Mouse (Mus musculus) forebrain, embryonic 10.5 days (tissue): ENCODE measurements around the gene Ndufa11. TPM values are rescaled to one million over a fixed set of nuclear protein-coding genes. Genes with fewer than 3 reads are reported as not detected.

Experiments used
- DNase-seq: peaks from one replicate; pipeline ENCODE4 v3.0.0-alpha.2; 2017; ENCODE audit warnings: low spot score; ENCODE audit errors: extremely low spot score
- H3K27ac ChIP-seq: fragments of 300-500 bp; sonication (generic); 2 replicates; pipeline ENCODE4 v1.5.1; 2016; ENCODE audit warnings: mild to moderate bottlenecking
- H3K27me3 ChIP-seq: fragments of 300-500 bp; sonication (generic); 2 replicates; pipeline ENCODE4 v1.6.1; 2016; ENCODE audit warnings: mild to moderate bottlenecking; ENCODE audit not compliant: poor library complexity, severe bottlenecking
- H3K36me3 ChIP-seq: fragments of 300-500 bp; sonication (generic); replicated peaks from 2 replicates; pipeline ENCODE4 v1.6.1; 2016; ENCODE audit warnings: mild to moderate bottlenecking, moderate library complexity
- H3K4me1 ChIP-seq: fragments of 300-500 bp; sonication (generic); 2 replicates; pipeline ENCODE4 v1.6.1; 2016
- H3K4me3 ChIP-seq: fragments of 300-500 bp; sonication (generic); 2 replicates; pipeline ENCODE4 v1.5.1; 2016; ENCODE audit warnings: mild to moderate bottlenecking, moderate library complexity
- H3K9me3 ChIP-seq: fragments of 300-500 bp; sonication (generic); 2 replicates; pipeline ENCODE4 v1.6.1; 2016; ENCODE audit warnings: mild to moderate bottlenecking, moderate library complexity
- WGBS: fragments of 180-500 bp; shearing (Covaris S2); methylation state at CpG from one replicate; pipeline ENCODE4 v1.1.7; 2016; 5-methylcytosine and 5-hydroxymethylcytosine counted together
- polyA plus RNA-seq: library from polyadenylated mRNA; unstranded; fragments of >200 nt; fragmentation: Nextera tagmentation; extraction: Ambion mirVana; gene quantifications from 2 replicates; pipeline ENCODE4 v1.2.1, GENCODE M21; 2016

The Ndufa11 gene
- polyA plus RNA-seq, 1 experiment from 2014 or later, result 374 TPM

- peaks cover 29% of the 10 kb centered on the region for H3K36me3 ChIP-seq
- no peaks in the 10 kb centered on the region for H3K9me3 ChIP-seq
- no peaks in the 10 kb centered on the region for H3K27me3 ChIP-seq
- 13% methylated on average over 7 of the region's 7 CpGs for WGBS
- peak overlapping the region; percentile 5; the same call in 1 of the 2 replicates for H3K27ac ChIP-seq
- H3K4me3 ChIP-seq, result peak overlapping the region; percentile 11
- DNase-seq, result no peak
- H3K4me1 ChIP-seq, result peaks cover 48% of the 10 kb centered on the region
These were observed 9.6 kb downstream of the Ndufa11 start for GRCm38 (mm10) chr17:56727029-56727649.

DNA sequence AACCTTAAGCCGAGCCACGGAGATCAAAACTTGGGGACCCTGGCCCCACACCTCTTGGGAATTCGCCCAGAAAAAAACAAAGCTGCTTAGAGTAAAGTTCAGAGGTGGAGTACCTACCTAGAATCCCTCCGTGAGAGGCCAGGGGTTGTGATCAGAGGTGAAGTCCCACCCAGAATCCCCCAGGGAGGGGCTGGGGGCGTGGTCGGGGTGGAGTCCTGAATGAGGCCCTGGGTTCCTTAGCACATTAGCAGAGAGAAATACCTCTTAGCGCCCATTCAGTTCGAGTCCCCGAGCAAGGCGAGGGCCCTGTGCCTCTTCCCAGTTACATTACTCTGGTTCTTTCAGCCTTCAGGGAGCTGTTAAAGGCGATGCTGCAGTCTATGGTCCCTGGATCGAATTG lies 10.1 kb downstream of the Ndufa11 start:
- Histone ChIP-seq H3K4me1 (peaks cover 48% of the 10 kb centered on the region), H3K9me3 (no peaks in the 10 kb centered on the region), H3K4me3 (peak overlapping the region; percentile 11; the same call in 1 of the 2 replicates), H3K27ac (no peak overlapping the region), H3K36me3 (peaks cover 23% of the 10 kb centered on the region), H3K27me3 (no peaks in the 10 kb centered on the region)
- WGBS, result 13% methylated on average over 12 of the region's 12 CpGs
- no peak for DNase-seq

DNA sequence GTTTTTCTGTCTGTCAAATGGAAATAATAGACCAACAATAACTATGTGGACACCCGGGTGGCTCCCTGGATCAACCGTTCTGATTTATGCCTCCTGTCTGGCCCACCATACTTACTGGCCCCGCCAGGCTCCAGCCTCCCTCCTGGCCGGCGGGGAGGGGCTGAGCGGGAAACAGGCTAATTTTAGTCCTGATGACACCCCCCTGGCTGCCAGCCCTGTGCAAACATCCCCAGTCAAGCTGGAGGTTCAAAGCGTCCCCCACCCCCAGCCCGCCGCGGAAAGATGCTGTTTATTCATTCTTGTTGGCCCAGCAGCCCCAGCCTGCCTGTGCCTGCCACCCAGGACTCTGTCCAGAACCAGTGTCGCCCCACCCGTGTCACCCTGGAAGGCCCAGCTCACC lies 10.6 kb downstream of the Ndufa11 start:
- peaks cover 19% of the 10 kb centered on the region for H3K36me3 ChIP-seq
- H3K4me3 ChIP-seq, result no peak overlapping the region
- H3K27me3 ChIP-seq, result no peaks in the 10 kb centered on the region
- no peak for DNase-seq
- H3K9me3 ChIP-seq, result no peaks in the 10 kb centered on the region
- H3K27ac ChIP-seq, result peak overlapping the region; percentile 52; the same call in 1 of the 2 replicates
- peaks cover 48% of the 10 kb centered on the region for H3K4me1 ChIP-seq
- WGBS, result 47% methylated on average over 12 of the region's 12 CpGs

GRCm38 (mm10) chr17:56729151-56729550 lies 11.6 kb downstream of the Ndufa11 start:
- WGBS, result 73% methylated on average over 6 of the region's 6 CpGs
- no peak overlapping the region for H3K4me3 ChIP-seq

GRCm38 (mm10) chr17:56729656-56730055 lies 12.1 kb downstream of the Ndufa11 start:
- DNase-seq, result no peak
- no peaks in the 10 kb centered on the region for H3K9me3 ChIP-seq
- H3K4me1 ChIP-seq, result peaks cover 48% of the 10 kb centered on the region
- H3K36me3 ChIP-seq, result peaks cover 3% of the 10 kb centered on the region; the same call in 1 of the 2 replicates
- no peak overlapping the region for H3K4me3 ChIP-seq
- H3K27ac ChIP-seq, result peak overlapping the region; percentile 72
- 46% methylated on average over 2 of the region's 2 CpGs for WGBS
- H3K27me3 ChIP-seq, result no peaks in the 10 kb centered on the region

More at GRCm38 (mm10) chr17:56729151-56729550, 11.6 kb downstream of the Ndufa11 start:
- Histone ChIP-seq H3K27ac (0 out of 2 replicates have a peak overlapping the region, but pooled peaks have one; percentile 44), H3K27me3 (no peaks in the 10 kb centered on the region), H3K9me3 (no peaks in the 10 kb centered on the region), H3K4me1 (peaks cover 48% of the 10 kb centered on the region), H3K36me3 (peaks cover 8% of the 10 kb centered on the region)
- no peak for DNase-seq

DNA sequence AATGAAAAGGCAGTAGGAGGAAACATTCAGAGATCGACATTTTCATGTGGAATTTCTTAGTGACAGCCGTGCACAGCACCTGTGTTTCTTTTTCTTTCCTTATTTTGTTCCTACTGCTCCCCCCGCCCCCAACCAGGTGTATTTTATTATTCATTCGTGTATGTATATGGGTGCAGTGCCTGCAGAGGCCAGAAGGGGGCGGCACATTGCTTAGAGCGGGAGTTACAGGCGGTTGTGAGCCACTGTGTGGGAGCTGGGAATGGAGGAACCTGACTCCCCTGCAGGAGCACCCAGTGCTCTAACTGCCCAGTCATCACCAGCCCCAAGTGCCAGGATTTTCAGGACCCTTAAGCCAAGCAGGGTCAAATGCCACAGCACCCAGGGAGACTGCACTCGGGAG lies 19.0 kb downstream of the Ndufa11 start:
- no peaks in the 10 kb centered on the region for H3K4me1 ChIP-seq
- H3K36me3 ChIP-seq, result no peaks in the 10 kb centered on the region
- 47% methylated on average over 8 of the region's 8 CpGs for WGBS
- no peak overlapping the region for H3K27ac ChIP-seq
- no peak for DNase-seq
- no peak overlapping the region for H3K4me3 ChIP-seq
- H3K27me3 ChIP-seq, result no peaks in the 10 kb centered on the region
- no peaks in the 10 kb centered on the region for H3K9me3 ChIP-seq

GRCm38 (mm10) chr17:56738221-56738620 lies 20.7 kb downstream of the Ndufa11 start:
- Histone ChIP-seq H3K27ac (no peak overlapping the region), H3K36me3 (no peaks in the 10 kb centered on the region), H3K9me3 (no peaks in the 10 kb centered on the region), H3K27me3 (no peaks in the 10 kb centered on the region), H3K4me1 (no peaks in the 10 kb centered on the region), H3K4me3 (no peak overlapping the region)
- WGBS, result 86% methylated on average over 10 of the region's 10 CpGs
- no peak for DNase-seq

- whole genome bisulfite sequencing, result 81% methylated on average over 17 of the region's 17 CpGs
- no peaks in the 10 kb centered on the region for H3K36me3 ChIP-seq
- H3K9me3 ChIP-seq, result no peaks in the 10 kb centered on the region
- DNase-seq, result no peak
- no peak overlapping the region for H3K27ac ChIP-seq
- H3K27me3 ChIP-seq, result no peaks in the 10 kb centered on the region
- H3K4me1 ChIP-seq, result no peaks in the 10 kb centered on the region
- no peak overlapping the region for H3K4me3 ChIP-seq
These were observed 22.7 kb downstream of the Ndufa11 start for GRCm38 (mm10) chr17:56740118-56740787.

DNA sequence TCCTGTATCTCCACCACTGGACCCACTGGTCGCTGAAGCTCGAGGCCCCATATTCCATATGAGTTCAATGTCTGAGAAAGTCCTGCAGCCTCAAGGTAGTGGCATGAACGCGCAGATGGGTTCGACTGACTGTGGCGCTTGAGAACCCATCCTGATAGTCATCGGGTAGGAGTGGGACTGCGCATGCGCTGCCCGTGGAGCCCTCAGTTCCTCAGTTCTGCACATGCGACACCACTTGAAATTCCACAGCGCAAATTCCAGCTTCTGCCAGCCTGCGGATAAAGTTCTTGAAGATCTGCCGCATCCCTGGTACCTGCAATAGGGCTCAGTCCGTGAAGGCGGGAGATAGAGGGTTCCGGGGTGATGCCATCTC lies 23.2 kb downstream of the Ndufa11 start:
- H3K27ac ChIP-seq, result no peak overlapping the region
- no peaks in the 10 kb centered on the region for H3K27me3 ChIP-seq
- no peak overlapping the region for H3K4me3 ChIP-seq
- no peaks in the 10 kb centered on the region for H3K9me3 ChIP-seq
- 82% methylated on average over 17 of the region's 17 CpGs for WGBS
- no peaks in the 10 kb centered on the region for H3K36me3 ChIP-seq
- no peaks in the 10 kb centered on the region for H3K4me1 ChIP-seq
- no peak for DNase-seq

- WGBS, result 69% methylated on average over 5 of the region's 5 CpGs
These were observed 26.6 kb downstream of the Ndufa11 start for GRCm38 (mm10) chr17:56744173-56744572.

GRCm38 (mm10) chr17:56751404-56752072 lies 34.0 kb downstream of the Ndufa11 start:
- Histone ChIP-seq H3K27me3 (peaks cover 70% of the 10 kb centered on the region), H3K27ac (peak overlapping the region; percentile 62; the same call in 1 of the 2 replicates)

More at GRCm38 (mm10) chr17:56744173-56744572, 26.6 kb downstream of the Ndufa11 start:
- no peak overlapping the region for H3K27ac ChIP-seq
- no peaks in the 10 kb centered on the region for H3K4me1 ChIP-seq
- no peaks in the 10 kb centered on the region for H3K9me3 ChIP-seq
- no peaks in the 10 kb centered on the region for H3K36me3 ChIP-seq
- DNase-seq, result no peak
- H3K4me3 ChIP-seq, result no peak overlapping the region
- no peaks in the 10 kb centered on the region; the same call in 1 of the 2 replicates for H3K27me3 ChIP-seq

GRCm38 (mm10) chr17:56753452-56753851 lies 35.9 kb downstream of the Ndufa11 start:
- H3K4me1 ChIP-seq, result peaks cover 53% of the 10 kb centered on the region
- WGBS, result 27% methylated on average over 15 of the region's 15 CpGs
- peaks cover 89% of the 10 kb centered on the region for H3K27me3 ChIP-seq
- H3K9me3 ChIP-seq, result peaks cover 5% of the 10 kb centered on the region; the same call in 1 of the 2 replicates
- peak overlapping the region; percentile 4; the same call in 1 of the 2 replicates for H3K4me3 ChIP-seq
- no peak overlapping the region for H3K27ac ChIP-seq
- DNase-seq, result no peak
- H3K36me3 ChIP-seq, result no peaks in the 10 kb centered on the region

More at GRCm38 (mm10) chr17:56751404-56752072, 34.0 kb downstream of the Ndufa11 start:
- DNase-seq, result no peak
- Histone ChIP-seq H3K36me3 (no peaks in the 10 kb centered on the region), H3K4me3 (peak overlapping the region; percentile 42), H3K9me3 (peaks cover 5% of the 10 kb centered on the region; the same call in 1 of the 2 replicates), H3K4me1 (peaks cover 34% of the 10 kb centered on the region)
- 28% methylated on average over 71 of the region's 71 CpGs for WGBS
